Mouse (Mus musculus) kidney, adult 2 months (tissue): ENCODE data around the gene Dlg5.

ENCODE experiments used
- CTCF ChIP-seq: fragments of 200-500 bp; conservative IDR thresholded peaks from 2 replicates; pipeline ENCODE4 v1.5.1; 2011; ENCODE audit warnings: low read depth, mild to moderate bottlenecking, control low read depth, low read length, moderate library complexity, mixed read lengths; ENCODE audit not compliant: insufficient read depth, insufficient read length
- POLR2A ChIP-seq: fragments of 200-500 bp; IDR thresholded peaks from one replicate; pipeline ENCODE4 v1.6.1; 2011; ENCODE audit warnings: low read depth, low read length, control low read depth

DNA sequence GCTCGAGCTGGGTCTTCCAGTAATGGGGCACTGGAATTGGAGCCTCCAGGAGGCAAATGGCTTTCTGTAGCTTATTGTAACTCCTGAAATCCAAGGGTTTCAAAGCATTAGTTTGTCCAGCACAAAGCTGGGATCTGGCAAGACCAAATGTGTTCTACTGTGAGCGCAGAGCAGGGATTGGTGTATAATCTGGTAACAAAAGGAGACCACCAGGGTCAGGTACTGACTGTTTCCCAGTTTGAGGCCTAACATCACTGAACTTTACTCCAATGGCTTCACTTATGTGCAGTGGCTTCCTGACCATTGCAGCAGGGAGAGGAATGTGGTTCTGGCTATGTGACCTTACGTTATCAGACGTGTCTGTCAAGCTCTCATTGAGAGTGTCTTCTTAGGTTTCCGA, 47.9 kb upstream of the Dlg5 start:
- TF ChIP-seq POLR2A (no peak), CTCF (no peak)
